Mouse (Mus musculus) small intestine, adult 2 months (tissue): Measurements from ENCODE around the gene Smim11.

Source experiments
- CTCF ChIP-seq: fragments of 200-500 bp; IDR thresholded peaks from 2 replicates; pipeline ENCODE4 v1.5.1; 2012; ENCODE audit warnings: low read depth, mild to moderate bottlenecking, control low read depth, inconsistent platforms, low read length, moderate library complexity, mixed read lengths; ENCODE audit not compliant: insufficient replicate concordance, insufficient read length; ENCODE audit errors: extremely low read depth
- POLR2A ChIP-seq: fragments of 200-500 bp; IDR thresholded peaks from 2 replicates; pipeline ENCODE4 v1.6.1; 2012; ENCODE audit warnings: low read depth, mild to moderate bottlenecking, control low read depth, inconsistent platforms, low read length, moderate library complexity

GRCm38 (mm10) chr16:92288778-92289177, 12.3 kb upstream of the Smim11 start:
- TF ChIP-seq CTCF (peak; percentile 9; the same call in 1 of the 2 replicates), POLR2A (no peak)
